Mouse (Mus musculus) G1E (cell line): ENCODE results near the gene Tmem18. TPM values are rescaled to one million over a fixed set of nuclear protein-coding genes. Genes with fewer than 3 reads are reported as not detected.

ENCODE experiments used
- ATAC-seq: 2 replicates; pipeline ENCODE4 v1.8.0; 2016; ENCODE audit warnings: mild to moderate bottlenecking; ENCODE audit not compliant: insufficient number of reproducible peaks, poor library complexity, low FRiP score, severe bottlenecking; ENCODE audit errors: extremely low read depth
- DNase-seq: peaks from one replicate; pipeline ENCODE4 v3.0.0; 2012; ENCODE audit warnings: low spot score
- H3K27me3 ChIP-seq: 2 replicates; pipeline ENCODE4 v1.6.1; 2012; ENCODE audit warnings: mild to moderate bottlenecking, low read length, inconsistent platforms; ENCODE audit not compliant: insufficient read depth
- H3K36me3 ChIP-seq: replicated peaks from 2 replicates; pipeline ENCODE3; 2012; ENCODE audit warnings: mild to moderate bottlenecking, inconsistent platforms
- H3K4me1 ChIP-seq: 2 replicates; pipeline ENCODE4 v1.6.1; 2012; ENCODE audit warnings: low read depth, low read length, inconsistent platforms, mixed read lengths; ENCODE audit not compliant: insufficient read depth
- H3K4me3 ChIP-seq: 2 replicates; pipeline ENCODE4 v1.5.1; 2012; ENCODE audit warnings: low read depth, mild to moderate bottlenecking, inconsistent platforms, low read length, moderate library complexity, mixed read lengths
- H3K9me3 ChIP-seq: replicated peaks from 2 replicates; pipeline ENCODE4 v1.6.1; 2012; ENCODE audit warnings: inconsistent platforms
- CTCF ChIP-seq: IDR thresholded peaks from 2 replicates; pipeline ENCODE4 v1.5.1; 2012; ENCODE audit warnings: low read depth, low read length, inconsistent platforms, mixed read lengths
- GATA1 ChIP-seq: IDR thresholded peaks from 2 replicates; pipeline ENCODE4 v1.6.1; 2012; ENCODE audit warnings: borderline replicate concordance, low read length, inconsistent platforms, mixed read lengths
- GATA2 ChIP-seq: IDR thresholded peaks from 2 replicates; pipeline ENCODE4 v1.6.1; 2012; ENCODE audit warnings: low read depth, low read length, inconsistent platforms, borderline replicate concordance
- POLR2AphosphoS5 ChIP-seq: IDR thresholded peaks from 2 replicates; pipeline ENCODE4 v1.6.1; 2012; ENCODE audit warnings: low read depth, low read length, inconsistent platforms; ENCODE audit not compliant: insufficient replicate concordance
- TAL1 ChIP-seq: conservative IDR thresholded peaks from 2 replicates; pipeline ENCODE4 v1.6.1; 2012; ENCODE audit warnings: low read depth, low read length, inconsistent platforms, mixed read lengths
- polyA plus RNA-seq: library from polyadenylated mRNA; stranded (reverse); fragments of >175 nt; gene quantifications from 2 replicates; pipeline ENCODE4 v1.2.3, GENCODE M21; 2012
- total RNA-seq, 2 experiments: library from RNA; stranded (forward) in 1 of 2; stranded (reverse) in 1 of 2; fragments of 200-1000 nt in 1 of 2; fragments of >200 nt in 1 of 2; fragmentation: Nextera tagmentation in 1 of 2; gene quantifications; 2 replicates each; pipeline ENCODE4 v1.2.3; 2014 to 2017

The Tmem18 gene
- total RNA-seq (2014; fragmentation: Nextera tagmentation), result 44.9 and 55.6 TPM in 2 replicates
- total RNA-seq (2017), result 54.6 and 56.5 TPM in 2 replicates
- polyA plus RNA-seq, result 2.3 and 3.4 TPM in 2 replicates

- Histone ChIP-seq H3K27me3 (no peaks in the 10 kb centered on the region; the same call in 1 of the 2 replicates), H3K36me3 (peaks cover 39% of the 10 kb centered on the region), H3K4me1 (peaks cover 26% of the 10 kb centered on the region), H3K9me3 (no peaks in the 10 kb centered on the region), H3K4me3 (peak within 1 kb of the TSS; percentile 77)
- peak; percentile 90 for DNase-seq
- ATAC-seq, result peak; percentile 79
- TF ChIP-seq CTCF, result no peak
- TF ChIP-seq TAL1, result no peak
- no peak for TF ChIP-seq GATA2
- TF ChIP-seq GATA1, result no peak
- TF ChIP-seq POLR2AphosphoS5, result no peak
Observed at GRCm38 (mm10) chr12:30584356-30584740, at the start of gene Tmem18. TSS of gene Tmem18 (plus strand) at chr12:30584426.

- Histone ChIP-seq H3K27me3 (no peaks in the 10 kb centered on the region), H3K4me1 (no peaks in the 10 kb centered on the region), H3K9me3 (no peaks in the 10 kb centered on the region), H3K4me3 (no peak overlapping the region), H3K36me3 (no peaks in the 10 kb centered on the region)
- ATAC-seq (no peak), DNase-seq (no peak)
- no peak for TF ChIP-seq GATA1
- TF ChIP-seq POLR2AphosphoS5, result no peak
- TF ChIP-seq CTCF, result no peak
- TF ChIP-seq GATA2, result no peak
- no peak for TF ChIP-seq TAL1
Observed at GRCm38 (mm10) chr12:30557349-30557748, 26.9 kb upstream of the Tmem18 start.

- H3K4me1 ChIP-seq, result no peaks in the 10 kb centered on the region
- H3K9me3 ChIP-seq, result no peaks in the 10 kb centered on the region
- H3K4me3 ChIP-seq, result no peak overlapping the region
- no peaks in the 10 kb centered on the region for H3K36me3 ChIP-seq
- no peak for DNase-seq
- H3K27me3 ChIP-seq, result no peaks in the 10 kb centered on the region
- TF ChIP-seq CTCF, result no peak
- no peak for TF ChIP-seq POLR2AphosphoS5
- no peak for TF ChIP-seq GATA1
- no peak for ATAC-seq
Observed at GRCm38 (mm10) chr12:30561411-30561810, 22.8 kb upstream of the Tmem18 start.

GRCm38 (mm10) chr12:30572075-30572474 lies 12.2 kb upstream of the Tmem18 start:
- no peak for DNase-seq
- Histone ChIP-seq H3K36me3 (no peaks in the 10 kb centered on the region), H3K4me1 (no peaks in the 10 kb centered on the region), H3K4me3 (no peak overlapping the region), H3K27me3 (no peaks in the 10 kb centered on the region), H3K9me3 (no peaks in the 10 kb centered on the region)
- ATAC-seq, result no peak
- TF ChIP-seq TAL1, result no peak

- Histone ChIP-seq H3K36me3 (no peaks in the 10 kb centered on the region), H3K4me3 (no peak overlapping the region), H3K27me3 (no peaks in the 10 kb centered on the region), H3K9me3 (no peaks in the 10 kb centered on the region), H3K4me1 (no peaks in the 10 kb centered on the region)
- TF ChIP-seq GATA2 (no peak), CTCF (no peak), TAL1 (no peak), POLR2AphosphoS5 (no peak), GATA1 (no peak)
- ATAC-seq, result no peak
- DNase-seq, result no peak
Observed at GRCm38 (mm10) chr12:30575952-30576351, 8.3 kb upstream of the Tmem18 start.

GRCm38 (mm10) chr12:30578019-30578418 lies 6.2 kb upstream of the Tmem18 start:
- no peaks in the 10 kb centered on the region for H3K36me3 ChIP-seq
- DNase-seq (no peak), ATAC-seq (peak; percentile 68; the same call in 1 of the 2 replicates)
- no peaks in the 10 kb centered on the region for H3K4me1 ChIP-seq
- H3K4me3 ChIP-seq, result no peak overlapping the region
- no peak for TF ChIP-seq TAL1
- no peak for TF ChIP-seq GATA2
- no peak for TF ChIP-seq POLR2AphosphoS5
- no peak for TF ChIP-seq GATA1
- TF ChIP-seq CTCF, result peak; percentile 74
- H3K9me3 ChIP-seq, result no peaks in the 10 kb centered on the region
- H3K27me3 ChIP-seq, result no peaks in the 10 kb centered on the region; the same call in 1 of the 2 replicates

GRCm38 (mm10) chr12:30581277-30581676 lies 2.9 kb upstream of the Tmem18 start:
- Histone ChIP-seq H3K27me3 (no peaks in the 10 kb centered on the region; the same call in 1 of the 2 replicates), H3K9me3 (no peaks in the 10 kb centered on the region), H3K36me3 (peaks cover 8% of the 10 kb centered on the region), H3K4me1 (peaks cover 23% of the 10 kb centered on the region), H3K4me3 (no peak overlapping the region)
- DNase-seq, result no peak
- no peak for ATAC-seq
- TF ChIP-seq POLR2AphosphoS5 (no peak), GATA2 (no peak), GATA1 (no peak), TAL1 (no peak), CTCF (no peak)
